Mouse (Mus musculus) MEL (cell line): ENCODE measurements at regions not wholly inside any gene's neighbourhood (a gene's known extent, or its start where the extent isn't known, plus 50 kb on each side); places are given as distances from the start of the nearest gene placed in this dataset.

Source experiments
- EP300 ChIP-seq, 2 experiments: IDR thresholded peaks; 2 replicates each; pipeline ENCODE4 v1.6.1; 2011; ENCODE audit warnings: improper control_type of control experiment in 2 of 2, low read length in 2 of 2, low read depth in 1 of 2, mild to moderate bottlenecking in 1 of 2
- NELFE ChIP-seq: IDR thresholded peaks from 2 replicates; pipeline ENCODE4 v1.6.1; 2011; ENCODE audit warnings: low read depth, low read length, improper control_type of control experiment
- POLR2A ChIP-seq, 2 experiments: IDR thresholded peaks; 2 replicates each; pipeline ENCODE4 v1.6.1; 2011 to 2012; ENCODE audit warnings: low read length in 2 of 2, mild to moderate bottlenecking in 2 of 2, control low read depth in 1 of 2, improper control_type of control experiment in 1 of 2, low read depth in 1 of 2, moderate library complexity in 1 of 2; ENCODE audit not compliant: control insufficient read depth in 1 of 2, insufficient read depth in 1 of 2, poor library complexity in 1 of 2
- USF1 ChIP-seq: IDR thresholded peaks from 2 replicates; pipeline ENCODE4 v1.6.1; 2014; ENCODE audit warnings: low read depth, mild to moderate bottlenecking, inconsistent platforms, low read length, improper control_type of control experiment, moderate library complexity

DNA sequence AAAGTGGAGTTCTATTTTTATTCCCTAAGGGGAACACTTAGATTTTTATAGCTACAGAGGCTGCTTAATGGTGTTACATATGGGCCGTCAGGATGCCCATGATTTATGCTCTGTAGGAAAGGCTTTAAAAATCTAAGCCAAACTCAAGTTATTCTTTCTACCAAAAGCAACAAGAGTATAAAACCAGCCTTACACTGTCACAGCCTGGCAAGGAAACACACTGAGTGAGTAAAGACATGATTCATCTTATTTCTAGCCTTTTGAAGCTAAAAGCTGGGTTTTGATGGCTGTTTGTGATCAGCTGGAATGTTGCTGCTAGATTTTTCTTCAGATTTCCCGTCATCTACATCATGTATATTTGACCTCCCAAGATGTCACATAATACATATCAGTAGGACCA is 3359.9 kb upstream of the Gm7489 start:
- TF ChIP-seq POLR2A (IDR thresholded peaks at IDR 0.05; ENCODE audit: control insufficient read depth in 1 of 2, insufficient read depth in 1 of 2, low read depth in 1 of 2, low read length in 2 of 2, poor library complexity in 1 of 2) (no peak), EP300 (IDR thresholded peaks at IDR 0.05; ENCODE audit: low read depth in 1 of 2, low read length in 2 of 2) (no peak), NELFE (no peak), USF1 (no peak)
